Mouse (Mus musculus): ENCODE data around the gene Pde3b.

- TF ChIP-seq CTCF (IDR thresholded peaks at IDR 0.05; ENCODE audit: insufficient read depth, low read length) (no peak), POLR2A (IDR thresholded peaks at IDR 0.05; ENCODE audit: borderline replicate concordance, extremely low read depth, low read depth, low read length) (no peak)
Measured at GRCm38 (mm10) chr7:114508879-114509278, 93.8 kb downstream of the Pde3b start.

Data from lung, adult 2 months (tissue).